Mouse (Mus musculus): ENCODE results near the gene Sgsm3. TPM values are rescaled to one million over a fixed set of nuclear protein-coding genes. Genes with fewer than 3 reads are reported as not detected.

Gene Sgsm3
- polyA plus RNA-seq, 1 experiment from 2014 or later = 46.1 TPM

DNA sequence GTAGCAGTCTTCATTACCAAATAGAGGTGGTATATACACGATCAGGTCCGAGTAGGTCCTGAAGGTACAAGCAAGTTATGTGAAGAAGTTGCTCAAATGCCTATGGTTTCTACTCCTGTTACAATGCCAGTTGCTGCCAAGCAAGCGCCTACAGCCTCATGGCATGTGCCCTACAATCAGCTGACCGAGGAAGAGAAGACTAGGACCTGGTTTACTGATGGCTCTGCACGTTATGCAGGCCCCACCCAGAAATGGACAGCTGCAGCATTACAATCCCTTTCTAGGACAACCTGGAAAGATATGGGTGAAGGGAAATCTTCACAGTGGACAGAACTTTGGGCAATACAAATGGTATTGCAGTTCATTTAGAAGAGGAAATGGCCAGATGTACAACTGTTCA, 74.9 kb downstream of the Sgsm3 start:
- Histone ChIP-seq H3K4me3 (no peak overlapping the region), H3K4me1 (no peaks in the 10 kb centered on the region), H3K9ac (no peak overlapping the region), H3K4me2 (replicated peaks) (no peak overlapping the region), H3K27me3 (replicated peaks) (no peaks in the 10 kb centered on the region), H3K36me3 (no peaks in the 10 kb centered on the region), H3K9me3 (no peaks in the 10 kb centered on the region), H3K27ac (no peak overlapping the region)
- no peak for ATAC-seq (ENCODE audit: low FRiP score, low read depth)
- WGBS = 94% methylated on average over 5 of the region's 5 CpGs

DNA sequence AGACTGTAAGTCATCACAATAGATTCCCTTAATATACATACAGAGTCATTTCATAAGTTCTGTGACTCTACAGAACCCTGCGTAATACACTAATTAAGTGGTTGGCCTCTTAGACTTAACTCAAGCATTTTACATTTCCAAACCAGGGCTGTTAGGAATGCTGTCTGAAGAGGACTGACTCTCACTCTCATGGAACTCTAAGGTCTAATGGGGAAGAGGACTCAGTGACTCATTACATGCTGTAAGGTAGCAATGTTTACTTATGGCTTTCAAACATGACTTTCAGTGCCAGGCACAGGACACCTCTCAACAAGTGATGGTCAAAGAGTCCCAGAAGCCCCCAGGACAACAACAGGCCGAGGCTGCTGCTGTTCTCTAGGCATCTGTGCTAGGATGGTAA, 77.9 kb downstream of the Sgsm3 start:
- Histone ChIP-seq H3K9ac (no peak overlapping the region), H3K9me3 (no peaks in the 10 kb centered on the region), H3K4me3 (no peak overlapping the region), H3K4me1 (no peaks in the 10 kb centered on the region), H3K27ac (no peak overlapping the region), H3K4me2 (replicated peaks) (no peak overlapping the region), H3K27me3 (replicated peaks) (no peaks in the 10 kb centered on the region), H3K36me3 (no peaks in the 10 kb centered on the region)
- ATAC-seq (ENCODE audit: low FRiP score, low read depth) = no peak
- WGBS = 91% methylated on average over 2 of the region's 2 CpGs

- Histone ChIP-seq H3K27ac (no peak overlapping the region), H3K9me3 (no peaks in the 10 kb centered on the region)
- 94% methylated on average over 5 of the region's 5 CpGs for WGBS
Measured at GRCm38 (mm10) chr15:81057736-81058135, 80.2 kb downstream of the Sgsm3 start.

DNA sequence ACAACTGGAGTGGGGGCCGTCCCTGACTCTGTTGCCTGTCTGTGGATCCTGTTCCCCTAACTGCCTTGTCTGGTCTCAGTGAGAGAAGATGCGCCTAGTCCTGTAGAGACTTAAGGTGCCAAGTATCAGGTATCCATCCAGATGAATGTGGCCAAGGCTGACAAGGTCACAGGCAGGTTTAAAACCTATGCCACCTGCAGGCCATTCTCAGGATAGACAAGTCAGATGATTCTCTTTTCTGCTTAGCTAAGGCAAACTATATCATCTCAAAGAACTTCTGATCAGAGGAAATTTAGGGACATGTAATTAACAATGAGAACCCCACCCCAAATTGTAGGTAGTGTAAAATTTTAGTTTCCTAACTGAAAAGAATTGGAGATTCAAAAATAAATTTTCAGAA, 83.4 kb downstream of the Sgsm3 start:
- Histone ChIP-seq H3K4me3 (no peak overlapping the region), H3K4me2 (replicated peaks) (no peak overlapping the region), H3K4me1 (peaks cover 13% of the 10 kb centered on the region), H3K36me3 (no peaks in the 10 kb centered on the region), H3K9ac (no peak overlapping the region), H3K27me3 (replicated peaks) (no peaks in the 10 kb centered on the region), H3K9me3 (no peaks in the 10 kb centered on the region), H3K27ac (no peak overlapping the region)
- no peak for ATAC-seq (ENCODE audit: low FRiP score, low read depth)
- 89% methylated on average over 2 of the region's 2 CpGs for WGBS

More at GRCm38 (mm10) chr15:81057736-81058135, 80.2 kb downstream of the Sgsm3 start:
- no peaks in the 10 kb centered on the region for H3K36me3 ChIP-seq
- no peak overlapping the region for H3K4me2 ChIP-seq (replicated peaks)
- H3K4me3 ChIP-seq = no peak overlapping the region
- ATAC-seq (ENCODE audit: low FRiP score, low read depth) = no peak
- H3K27me3 ChIP-seq (replicated peaks) = no peaks in the 10 kb centered on the region
- H3K4me1 ChIP-seq = peaks cover 9% of the 10 kb centered on the region
- H3K9ac ChIP-seq = no peak overlapping the region

Small RNA genes within 50 kb of the gene (microRNA-seq; reads per million reads assigned to microRNA genes)
- 11.6 reads per million, percentile 24 among the genes with 10 or more reads in this experiment for gene Mir5113

Other genes with a start within 250 kb of the Sgsm3 start
- gene Adsl, start 29.3 kb upstream of the Sgsm3 start, polyA plus RNA-seq (2016; fragmentation: Nextera tagmentation; extraction: Ambion mirVana) = 115 and 120 TPM in 2 replicates
- gene Mrtfa, start 213.0 kb downstream of the Sgsm3 start, polyA plus RNA-seq (2016; fragmentation: Nextera tagmentation; extraction: Ambion mirVana) = 26.4 and 30.2 TPM in 2 replicates